Mouse (Mus musculus): ENCODE data around the gene Qsox1. TPM values are rescaled to one million over a fixed set of nuclear protein-coding genes. Genes with fewer than 3 reads are reported as not detected.

The Qsox1 gene
- total RNA-seq, 2 experiments from 2014 or later, result 0.91 to 8.8 TPM

- no peak for ATAC-seq (replicated peaks; ENCODE audit: low FRiP score, poor library complexity, severe bottlenecking)
Measured at GRCm38 (mm10) chr1:155805607-155806006, 7.1 kb downstream of the Qsox1 start.

DNA sequence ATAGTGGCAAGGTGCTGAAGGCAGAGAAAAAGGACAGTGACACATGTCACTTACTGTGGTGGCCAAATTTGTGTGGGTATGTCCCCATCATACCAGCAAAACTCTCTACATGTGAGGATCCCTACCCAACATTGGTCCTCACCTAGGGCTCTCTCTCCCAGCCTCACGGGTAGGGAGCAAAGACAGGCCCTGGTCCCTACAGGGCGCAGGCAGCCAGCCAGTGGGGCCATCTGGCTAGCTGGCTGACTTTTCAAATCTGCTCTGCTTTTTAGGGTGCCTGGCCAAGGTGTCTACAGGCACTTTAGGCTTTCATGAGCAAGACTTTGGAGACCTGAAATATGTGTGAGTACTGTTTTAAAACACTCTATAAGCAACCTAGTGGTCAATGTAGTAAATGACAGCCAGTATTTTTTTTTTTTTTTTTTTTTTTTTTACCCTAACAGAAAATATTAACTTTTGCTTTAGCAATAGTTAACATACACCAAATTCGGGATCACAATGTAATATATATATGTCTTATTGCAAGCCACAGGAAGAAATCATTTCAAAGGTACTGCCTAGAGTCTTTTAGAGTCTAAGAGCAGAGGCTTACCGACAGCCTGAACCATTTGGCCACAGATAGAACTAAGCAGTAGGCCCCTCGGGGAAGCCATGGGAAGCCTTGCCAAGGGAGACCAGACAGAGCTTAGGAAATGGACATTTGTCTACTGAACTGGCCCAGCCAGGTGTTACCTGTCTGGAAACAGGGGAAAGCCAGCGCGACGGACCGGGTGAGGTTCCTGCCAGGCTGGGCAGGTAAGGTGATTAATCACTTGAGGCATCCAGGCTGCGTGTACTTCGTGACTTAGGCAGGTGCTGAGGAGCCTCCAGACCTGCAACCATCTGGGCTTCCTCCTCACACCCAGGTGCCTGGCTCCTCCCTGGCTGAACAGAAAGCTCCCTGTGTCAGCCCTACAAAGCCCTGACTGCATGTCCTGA is 11.4 kb downstream of the Qsox1 start:
- ATAC-seq (replicated peaks; ENCODE audit: low FRiP score, poor library complexity, severe bottlenecking), result no peak

DNA sequence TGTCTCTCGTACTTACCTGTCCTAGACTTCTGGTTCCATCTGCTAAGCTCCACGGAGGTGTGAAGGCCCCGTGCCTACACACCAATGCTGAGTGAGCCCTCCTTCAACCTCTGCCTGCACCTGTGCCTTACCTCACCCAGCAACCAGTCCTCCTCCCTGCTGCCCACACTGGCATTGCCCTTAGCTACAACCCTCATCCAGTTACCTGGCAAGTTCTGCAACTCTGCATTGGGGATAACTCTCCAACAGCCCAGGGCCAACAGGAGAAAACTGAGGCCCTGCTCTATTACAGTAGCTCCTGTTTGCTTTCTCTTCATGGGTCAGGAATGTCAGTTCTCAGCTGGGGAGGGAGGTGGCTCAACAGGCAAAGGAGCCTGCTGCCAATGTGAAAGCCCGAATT is 14.7 kb downstream of the Qsox1 start:
- no peak for ATAC-seq (replicated peaks; ENCODE audit: low FRiP score, poor library complexity, severe bottlenecking)

DNA sequence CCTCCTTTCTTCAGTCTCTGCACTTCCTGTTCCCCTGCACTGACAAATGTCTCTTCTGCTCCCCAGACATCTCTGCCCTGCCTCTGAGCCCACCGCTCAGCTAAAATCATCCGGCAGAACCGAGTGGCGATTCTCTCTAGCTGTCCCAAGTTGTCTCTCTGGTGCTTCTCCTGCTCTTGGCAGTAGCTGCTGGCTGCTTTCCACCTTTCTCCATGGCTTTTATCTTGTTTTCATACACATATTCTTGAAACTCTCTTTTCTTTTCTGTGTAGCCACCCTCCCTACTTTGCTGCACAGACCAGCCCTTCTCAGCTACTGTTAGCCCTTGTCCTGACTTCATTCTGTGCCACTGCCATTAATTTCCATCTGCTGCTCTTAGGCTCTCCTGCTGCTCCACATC is 15.3 kb downstream of the Qsox1 start:
- ATAC-seq (replicated peaks; ENCODE audit: low FRiP score, poor library complexity, severe bottlenecking), result no peak

- ATAC-seq (replicated peaks; ENCODE audit: low FRiP score, poor library complexity, severe bottlenecking), result no peak; the same call in 1 of the 2 replicates
Measured at GRCm38 (mm10) chr1:155796757-155797405, 15.8 kb downstream of the Qsox1 start.

DNA sequence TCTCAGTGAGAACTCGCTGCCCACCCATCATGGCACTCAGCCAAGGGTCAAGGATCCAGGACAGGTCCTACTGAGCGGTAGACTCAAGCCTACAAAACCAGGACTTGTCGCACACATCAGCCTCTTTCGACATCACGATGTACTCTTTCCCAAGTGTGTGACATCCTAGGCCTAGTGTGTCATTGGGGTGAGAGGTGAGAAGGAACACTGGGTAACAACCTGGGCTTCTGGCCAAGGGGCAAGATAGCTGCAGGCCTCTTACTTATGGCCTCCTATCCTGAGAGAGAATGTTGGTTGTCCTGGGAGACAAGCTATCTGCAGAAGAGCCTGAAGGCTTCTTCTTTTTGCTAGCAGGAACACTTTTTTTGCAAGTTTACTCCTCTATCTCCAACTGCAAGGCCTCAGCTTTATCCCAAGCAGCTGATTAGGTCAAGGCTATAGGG is 16.9 kb downstream of the Qsox1 start:
- no peak for ATAC-seq (replicated peaks; ENCODE audit: low FRiP score, poor library complexity, severe bottlenecking)

- ATAC-seq (replicated peaks; ENCODE audit: low FRiP score, poor library complexity, severe bottlenecking), result no peak
Measured at GRCm38 (mm10) chr1:155794855-155795254, 17.8 kb downstream of the Qsox1 start.

DNA sequence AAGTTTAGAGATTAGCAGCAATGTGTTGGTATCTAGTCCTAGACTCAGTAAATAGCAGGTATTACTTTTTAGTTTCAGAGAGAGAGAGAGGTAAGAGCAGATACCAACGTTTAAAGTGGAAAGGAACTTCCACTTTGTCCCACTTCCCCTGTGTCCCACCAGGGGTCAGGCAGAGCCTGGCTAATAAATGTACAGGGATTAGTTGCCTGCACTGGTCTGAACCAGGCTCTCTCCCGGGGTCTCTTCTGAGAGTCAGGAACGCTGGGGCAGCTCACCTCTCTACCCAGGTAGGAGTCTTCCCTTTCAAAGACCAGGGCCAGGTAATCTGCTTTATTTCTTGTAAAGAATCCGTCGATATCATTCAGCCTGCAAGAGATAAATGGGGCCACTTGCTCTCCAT is 20.8 kb downstream of the Qsox1 start:
- ATAC-seq (replicated peaks; ENCODE audit: low FRiP score, poor library complexity, severe bottlenecking), result no peak

- no peak for ATAC-seq (replicated peaks; ENCODE audit: low FRiP score, poor library complexity, severe bottlenecking)
Measured at GRCm38 (mm10) chr1:155790111-155790974, 22.3 kb downstream of the Qsox1 start.

DNA sequence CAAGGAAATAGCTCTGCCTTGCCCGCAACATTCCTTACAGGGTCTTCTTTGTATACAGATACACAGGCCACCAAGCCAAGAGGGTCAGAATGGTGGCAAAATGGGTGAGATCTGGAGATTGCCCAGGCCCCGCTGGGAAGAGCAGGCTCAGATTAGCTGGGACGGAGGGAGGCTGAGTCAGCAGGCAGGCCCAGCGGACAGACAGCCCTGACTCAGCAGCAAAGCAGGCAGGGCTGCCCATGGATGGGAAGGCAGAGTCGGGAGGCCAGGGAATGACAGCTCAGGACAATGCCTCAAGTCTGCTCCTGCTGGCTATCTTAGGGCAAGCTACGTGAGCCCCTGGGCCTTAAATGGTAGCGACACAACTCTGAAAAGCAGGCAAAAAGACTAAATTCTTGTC is 26.8 kb downstream of the Qsox1 start:
- ATAC-seq (replicated peaks; ENCODE audit: low FRiP score, poor library complexity, severe bottlenecking), result no peak

- ATAC-seq (replicated peaks; ENCODE audit: low FRiP score, poor library complexity, severe bottlenecking), result no peak
Measured at GRCm38 (mm10) chr1:155784343-155785205, 28.1 kb downstream of the Qsox1 start.

- ATAC-seq (replicated peaks; ENCODE audit: low FRiP score, poor library complexity, severe bottlenecking), result no peak
Measured at GRCm38 (mm10) chr1:155782382-155782781, 30.3 kb downstream of the Qsox1 start.

- no peak for ATAC-seq (replicated peaks; ENCODE audit: low FRiP score, poor library complexity, severe bottlenecking)
Measured at GRCm38 (mm10) chr1:155777641-155778625, 34.8 kb downstream of the Qsox1 start.

DNA sequence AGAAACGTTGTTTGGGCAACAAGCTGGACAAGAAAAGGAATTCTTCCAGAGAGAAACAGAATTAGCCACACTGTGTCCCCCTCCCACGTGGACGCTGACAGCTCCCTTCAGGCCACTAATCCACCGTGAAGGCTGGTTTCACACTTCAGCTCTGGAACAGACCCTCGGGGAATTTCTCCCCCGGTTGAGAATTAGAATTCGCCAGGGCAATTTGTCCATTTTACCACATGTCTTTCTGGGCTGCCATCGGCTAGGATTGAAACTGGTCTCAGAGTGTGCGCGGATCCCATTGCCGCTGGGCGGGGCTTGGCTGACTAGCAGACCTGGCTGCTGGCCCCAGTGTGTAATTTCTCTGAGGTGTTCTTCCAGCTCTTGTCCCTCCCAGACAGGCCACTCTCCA is 53.5 kb downstream of the Qsox1 start:
- no peak for ATAC-seq (replicated peaks; ENCODE audit: low FRiP score, poor library complexity, severe bottlenecking)

DNA sequence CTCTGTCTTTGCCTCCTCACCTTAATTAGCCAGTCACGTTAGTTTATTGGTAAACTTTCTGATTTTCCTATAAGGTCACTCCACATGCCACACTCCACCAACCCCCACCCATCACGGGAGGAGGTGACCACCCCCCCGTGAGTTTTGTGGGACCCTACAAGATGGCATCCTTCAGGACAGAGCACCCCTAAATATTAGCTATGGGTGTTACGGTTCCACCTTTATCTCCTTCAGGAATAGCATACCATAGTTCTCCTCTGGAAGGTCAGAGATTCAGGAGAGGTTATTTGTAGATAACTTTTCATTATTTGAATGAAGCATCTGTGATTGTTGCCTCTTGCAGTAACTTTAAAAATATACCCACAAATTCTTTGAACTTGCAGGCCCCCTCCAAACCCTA is 54.0 kb downstream of the Qsox1 start:
- ATAC-seq (replicated peaks; ENCODE audit: low FRiP score, poor library complexity, severe bottlenecking), result no peak

- ATAC-seq (replicated peaks; ENCODE audit: low FRiP score, poor library complexity, severe bottlenecking), result no peak
Measured at GRCm38 (mm10) chr1:155757621-155758020, 55.1 kb downstream of the Qsox1 start.

DNA sequence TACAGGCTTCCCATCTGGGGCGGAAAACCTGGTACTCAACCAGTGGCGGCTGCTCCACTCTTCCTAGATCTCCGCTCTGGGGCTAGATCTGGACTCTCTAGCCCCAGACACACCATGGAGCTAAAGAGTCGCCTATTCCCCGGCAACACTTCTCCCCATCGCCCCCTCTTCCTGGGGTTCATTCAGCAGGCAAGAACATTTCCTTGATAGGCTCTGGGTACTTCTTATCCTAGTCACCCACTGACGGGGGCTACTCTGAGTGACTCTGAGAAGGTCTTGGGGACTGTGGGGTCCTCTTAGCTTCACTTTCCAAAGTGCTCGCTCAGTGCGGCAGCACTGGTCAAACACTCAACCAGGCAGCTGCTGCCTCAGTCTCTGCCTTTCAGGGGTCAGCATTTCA is 59.3 kb downstream of the Qsox1 start:
- no peak for ATAC-seq (replicated peaks; ENCODE audit: low FRiP score, poor library complexity, severe bottlenecking)

Data from erythroid progenitor cell, adult 5-6 weeks (primary cell).